Mouse (Mus musculus) erythroblast, embryonic 14.5 days (primary cell): ENCODE data around the gene Gm12355.

Experiments
- GATA1 ChIP-seq: IDR thresholded peaks from 2 replicates; pipeline ENCODE4 v1.6.1; 2012; ENCODE audit warnings: low read length, inconsistent platforms, mixed read lengths
- TAL1 ChIP-seq: IDR thresholded peaks from 3 replicates; pipeline ENCODE4 v1.6.1; 2012; ENCODE audit warnings: low read length, inconsistent platforms, mixed read lengths

DNA sequence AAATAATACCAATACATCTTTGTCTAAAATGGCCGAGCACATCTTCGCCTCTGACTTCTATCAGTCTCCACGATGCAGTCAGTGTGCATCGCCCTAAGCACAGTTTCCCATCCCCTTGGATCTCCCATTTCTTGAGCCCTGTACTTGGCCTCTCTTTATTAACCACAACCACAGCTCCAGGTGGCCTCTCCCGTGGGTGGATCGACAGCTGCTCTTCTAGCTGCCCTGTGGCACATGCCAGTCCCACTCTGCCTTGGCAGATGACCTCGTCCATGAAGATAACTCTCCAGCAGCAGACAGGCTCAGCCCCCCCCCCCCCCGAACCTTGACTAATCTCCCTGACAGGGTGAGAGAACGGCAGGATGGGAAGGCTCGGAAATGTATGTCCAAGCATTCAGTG is 30.0 kb downstream of the Gm12355 start:
- no peak for TF ChIP-seq GATA1
- TF ChIP-seq TAL1, result no peak
